Mouse (Mus musculus): ENCODE measurements around the gene Manba. TPM values are rescaled to one million over a fixed set of nuclear protein-coding genes. Genes with fewer than 3 reads are reported as not detected.

Gene Manba
- polyA plus RNA-seq, 1 experiment from 2014 or later: 6.1 TPM

GRCm38 (mm10) chr3:135607660-135608473 lies 122.5 kb downstream of the Manba start:
- Histone ChIP-seq H3K27ac (no peak overlapping the region; the same call in none of the 2 replicates), H3K4me1 (peaks cover 5% of the 10 kb centered on the region), H3K4me3 (no peak overlapping the region), H3K4me2 (no peak overlapping the region), H3K9ac (no peak overlapping the region), H3K9me3 (no peaks in the 10 kb centered on the region), H3K36me3 (peaks cover 83% of the 10 kb centered on the region), H3K27me3 (no peaks in the 10 kb centered on the region)
- 81% methylated on average over 24 of the region's 24 CpGs for WGBS
- no peak for ATAC-seq (ENCODE audit: insufficient number of reproducible peaks, insufficient read depth, low FRiP score, low TSS enrichment, low read depth)

- Histone ChIP-seq H3K9me3 (no peaks in the 10 kb centered on the region), H3K27ac (no peak overlapping the region), H3K36me3 (peaks cover 83% of the 10 kb centered on the region), H3K4me3 (no peak overlapping the region), H3K27me3 (no peaks in the 10 kb centered on the region), H3K9ac (no peak overlapping the region), H3K4me2 (no peak overlapping the region), H3K4me1 (peaks cover 5% of the 10 kb centered on the region)
- no peak for ATAC-seq (ENCODE audit: insufficient number of reproducible peaks, insufficient read depth, low FRiP score, low TSS enrichment, low read depth)
- 74% methylated on average over 3 of the region's 3 CpGs for WGBS
Measured at GRCm38 (mm10) chr3:135610221-135610620, 124.8 kb downstream of the Manba start.

GRCm38 (mm10) chr3:135614376-135614775 lies 129.0 kb downstream of the Manba start:
- ATAC-seq (ENCODE audit: insufficient number of reproducible peaks, insufficient read depth, low FRiP score, low TSS enrichment, low read depth): no peak
- Histone ChIP-seq H3K9ac (no peak overlapping the region), H3K9me3 (no peaks in the 10 kb centered on the region), H3K4me3 (no peak overlapping the region), H3K4me1 (no peaks in the 10 kb centered on the region), H3K4me2 (no peak overlapping the region), H3K27me3 (no peaks in the 10 kb centered on the region), H3K36me3 (peaks cover 90% of the 10 kb centered on the region), H3K27ac (no peak overlapping the region)
- WGBS: 89% methylated on average over 3 of the region's 3 CpGs

- no peak for ATAC-seq (ENCODE audit: insufficient number of reproducible peaks, insufficient read depth, low FRiP score, low TSS enrichment, low read depth)
- Histone ChIP-seq H3K9ac (no peak overlapping the region), H3K36me3 (peaks cover 74% of the 10 kb centered on the region), H3K4me1 (no peaks in the 10 kb centered on the region), H3K4me3 (no peak overlapping the region), H3K27me3 (no peaks in the 10 kb centered on the region), H3K27ac (no peak overlapping the region), H3K9me3 (no peaks in the 10 kb centered on the region), H3K4me2 (no peak overlapping the region)
- WGBS: 90% methylated on average over 7 of the region's 7 CpGs
Measured at GRCm38 (mm10) chr3:135616730-135617129, 131.3 kb downstream of the Manba start.

Other genes starting within 250 kb of the Manba start
- gene Bdh2, start 204.4 kb upstream of the Manba start, polyA plus RNA-seq (2015; fragmentation: Nextera tagmentation; extraction: Ambion mirVana): 25.0 and 27.2 TPM in 2 replicates
- gene Slc9b2, start 177.9 kb upstream of the Manba start, polyA plus RNA-seq (2015; fragmentation: Nextera tagmentation; extraction: Ambion mirVana): 3.4 and 4.6 TPM in 2 replicates
- 0.22 and 0.55 TPM in 2 replicates for gene Slc9b1, start 137.6 kb upstream of the Manba start, polyA plus RNA-seq (2015; fragmentation: Nextera tagmentation; extraction: Ambion mirVana)
- gene Cisd2, start 61.7 kb upstream of the Manba start, polyA plus RNA-seq (2015; fragmentation: Nextera tagmentation; extraction: Ambion mirVana): 65.7 and 66.4 TPM in 2 replicates
- gene Ube2d3, start 47.5 kb upstream of the Manba start, polyA plus RNA-seq (2015; fragmentation: Nextera tagmentation; extraction: Ambion mirVana): 489 and 515 TPM in 2 replicates
- 20.4 and 25.2 TPM in 2 replicates for gene Nfkb1, start 205.9 kb downstream of the Manba start, polyA plus RNA-seq (2015; fragmentation: Nextera tagmentation; extraction: Ambion mirVana)

Measured in embryonic facial prominence, embryonic 13.5 days (tissue).